Mouse (Mus musculus) cortical plate, adult 2 months (tissue): ENCODE data around the gene Prkcz. TPM values are rescaled to one million over a fixed set of nuclear protein-coding genes. Genes with fewer than 3 reads are reported as not detected.
A peak's percentile ranks its signal among the peaks of the same experiment; 100 is the strongest.

Experiments
- H3K27ac ChIP-seq: fragments of 200-500 bp; 2 replicates; pipeline ENCODE4 v1.5.1; 2012; ENCODE audit warnings: low read length, control low read depth, inconsistent platforms; ENCODE audit not compliant: insufficient read depth
- H3K4me1 ChIP-seq: fragments of 200-500 bp; 2 replicates; pipeline ENCODE4 v1.6.1; 2011; ENCODE audit warnings: low read length; ENCODE audit not compliant: control insufficient read depth, insufficient read depth
- H3K4me3 ChIP-seq: fragments of 200-500 bp; 2 replicates; pipeline ENCODE4 v1.5.1; 2011; ENCODE audit warnings: mild to moderate bottlenecking, low read length, control low read depth; ENCODE audit not compliant: insufficient read depth
- CTCF ChIP-seq: fragments of 200-500 bp; IDR thresholded peaks from 2 replicates; pipeline ENCODE4 v1.5.1; 2011; ENCODE audit warnings: mild to moderate bottlenecking, control low read depth, low read length; ENCODE audit not compliant: insufficient read depth; ENCODE audit errors: extremely low read depth
- POLR2A ChIP-seq: fragments of 200-500 bp; IDR thresholded peaks from 2 replicates; pipeline ENCODE4 v1.6.1; 2011; ENCODE audit warnings: mild to moderate bottlenecking, low read length, control low read depth; ENCODE audit not compliant: insufficient read depth; ENCODE audit errors: extremely low read depth
- polyA plus RNA-seq: library from polyadenylated mRNA; depleted of rRNA; stranded (reverse); fragments of >200 nt; gene quantifications from 2 replicates; pipeline ENCODE4 v1.2.3, GENCODE M21; 2012

Gene Prkcz
- polyA plus RNA-seq, 1 experiment = 315 TPM

DNA sequence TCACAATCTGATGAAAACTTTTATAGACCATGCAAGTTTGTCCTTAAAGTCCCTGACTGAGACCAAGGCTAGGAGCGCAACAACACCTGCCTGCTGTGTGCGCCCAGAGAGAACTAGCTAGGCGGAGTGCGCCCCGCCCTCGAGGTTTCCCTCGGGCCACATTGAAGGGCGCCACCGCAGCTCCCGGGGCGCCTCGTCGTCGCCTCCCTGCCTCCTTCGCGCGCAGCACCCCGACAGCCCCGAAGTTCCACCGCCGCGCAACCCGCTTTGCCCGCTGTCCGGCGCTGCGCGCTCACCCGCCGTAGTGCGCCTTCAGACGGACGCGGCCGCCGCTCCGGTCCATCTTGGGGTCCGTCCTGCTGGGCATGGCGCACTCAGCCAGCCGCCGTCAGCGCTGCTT is 305 bp downstream of the Prkcz start:
- H3K4me3 ChIP-seq = peak overlapping the region; percentile 24; the same call in 1 of the 2 replicates
- no peaks in the 10 kb centered on the region for H3K4me1 ChIP-seq
- no peak for TF ChIP-seq CTCF
- no peak for TF ChIP-seq POLR2A
- no peak overlapping the region for H3K27ac ChIP-seq

GRCm38 (mm10) chr4:155359560-155360464 is 1.3 kb downstream of the Prkcz start:
- TF ChIP-seq POLR2A (no peak), CTCF (no peak)
- Histone ChIP-seq H3K4me1 (no peaks in the 10 kb centered on the region), H3K4me3 (no peak overlapping the region), H3K27ac (no peak overlapping the region)

GRCm38 (mm10) chr4:155357601-155358000 is 3.6 kb downstream of the Prkcz start:
- Histone ChIP-seq H3K27ac (no peak overlapping the region), H3K4me1 (no peaks in the 10 kb centered on the region), H3K4me3 (no peak overlapping the region)
- TF ChIP-seq POLR2A (no peak), CTCF (peak; percentile 40; the same call in 1 of the 2 replicates)

DNA sequence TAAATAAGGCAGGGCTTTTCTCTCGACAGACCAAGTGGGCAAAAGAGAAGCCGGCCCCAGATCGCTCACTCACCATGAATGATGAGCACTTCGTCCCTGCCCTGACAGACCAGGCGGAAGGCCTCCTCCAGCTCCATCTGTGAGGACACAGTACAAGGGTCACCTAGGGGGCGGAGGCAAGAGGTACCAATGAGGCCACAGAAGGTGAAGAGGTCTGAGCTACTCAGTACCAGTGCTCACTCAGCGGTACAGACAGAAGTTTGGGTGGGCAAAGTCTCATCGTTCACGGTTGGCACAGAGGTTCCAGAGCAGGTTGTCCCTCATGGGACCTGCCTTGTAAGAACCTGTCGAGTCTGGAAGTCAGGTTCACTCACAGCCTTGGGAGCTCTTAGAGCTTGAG is 4.8 kb downstream of the Prkcz start:
- no peak overlapping the region for H3K27ac ChIP-seq
- H3K4me3 ChIP-seq = no peak overlapping the region
- H3K4me1 ChIP-seq = no peaks in the 10 kb centered on the region
- TF ChIP-seq CTCF (no peak), POLR2A (no peak)

DNA sequence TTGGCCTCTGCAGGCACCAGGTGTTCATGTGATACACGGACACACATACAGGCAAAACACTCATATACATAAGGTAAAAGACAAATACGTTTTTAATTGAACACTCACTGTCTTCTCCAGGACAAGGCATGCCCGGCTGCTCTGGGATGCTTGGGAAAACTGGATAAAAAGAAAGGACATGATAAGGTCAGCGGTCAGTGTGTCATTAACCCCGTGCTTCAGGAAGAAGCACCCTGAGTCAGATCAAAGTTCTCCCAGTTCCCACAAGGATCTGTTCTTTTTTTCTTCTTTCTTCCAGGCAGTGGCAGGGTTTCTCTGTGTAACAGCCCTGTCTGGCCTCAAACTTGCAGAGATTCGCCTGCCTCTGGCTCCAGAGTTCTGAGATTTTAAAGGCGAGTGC is 6.6 kb downstream of the Prkcz start:
- no peaks in the 10 kb centered on the region for H3K4me1 ChIP-seq
- TF ChIP-seq POLR2A (no peak), CTCF (no peak)
- no peak overlapping the region for H3K27ac ChIP-seq
- no peak overlapping the region for H3K4me3 ChIP-seq

- no peaks in the 10 kb centered on the region for H3K4me1 ChIP-seq
- no peak overlapping the region for H3K4me3 ChIP-seq
- no peak for TF ChIP-seq CTCF
- TF ChIP-seq POLR2A = no peak
- H3K27ac ChIP-seq = no peak overlapping the region
Observed at GRCm38 (mm10) chr4:155354035-155354434, 7.1 kb downstream of the Prkcz start.

DNA sequence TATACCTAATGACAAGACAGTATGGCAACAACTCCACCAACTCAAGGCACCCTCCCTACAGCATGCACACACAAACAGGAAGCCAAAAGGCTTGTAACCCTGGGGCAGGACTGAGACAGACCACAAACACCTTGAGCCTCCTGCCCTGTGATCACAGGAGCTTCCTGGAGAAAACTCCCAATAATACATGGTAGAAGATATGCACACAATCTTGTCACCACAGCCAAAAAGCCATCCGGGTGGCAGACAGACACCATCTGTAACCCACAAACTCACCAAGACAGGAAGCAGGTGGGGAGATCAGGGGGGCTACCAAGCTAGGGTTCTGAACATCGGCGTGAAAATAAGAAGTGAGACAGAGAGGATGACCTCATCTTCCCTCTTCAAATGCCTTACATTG is 8.6 kb downstream of the Prkcz start:
- TF ChIP-seq POLR2A (no peak), CTCF (no peak)
- no peaks in the 10 kb centered on the region for H3K4me1 ChIP-seq
- no peak overlapping the region for H3K27ac ChIP-seq
- no peak overlapping the region for H3K4me3 ChIP-seq

DNA sequence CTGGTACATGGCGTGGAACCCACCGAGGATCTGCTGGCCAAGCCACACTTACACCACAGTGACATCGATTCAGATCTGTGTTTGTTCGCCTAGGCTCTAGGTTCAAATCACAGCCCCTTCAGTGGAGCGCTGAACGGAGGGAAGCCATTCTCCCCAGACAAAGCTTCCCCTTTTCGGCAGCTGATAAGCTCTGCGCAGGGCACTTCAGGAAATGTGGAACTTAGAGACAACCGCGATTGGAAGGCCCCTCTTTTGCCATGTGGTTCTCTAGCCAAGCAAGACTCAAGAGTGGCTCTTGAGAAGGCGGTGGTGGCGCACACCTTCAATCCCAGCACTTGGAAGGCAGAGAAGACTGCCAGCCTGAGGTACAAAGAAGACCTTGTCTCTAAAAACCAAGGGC is 14.8 kb downstream of the Prkcz start:
- TF ChIP-seq POLR2A = no peak
- TF ChIP-seq CTCF = no peak
- Histone ChIP-seq H3K4me1 (peaks cover 7% of the 10 kb centered on the region), H3K4me3 (peak overlapping the region; percentile 91; the same call in 1 of the 2 replicates), H3K27ac (0 out of 2 replicates have a peak overlapping the region, but pooled peaks have one; percentile 86)

DNA sequence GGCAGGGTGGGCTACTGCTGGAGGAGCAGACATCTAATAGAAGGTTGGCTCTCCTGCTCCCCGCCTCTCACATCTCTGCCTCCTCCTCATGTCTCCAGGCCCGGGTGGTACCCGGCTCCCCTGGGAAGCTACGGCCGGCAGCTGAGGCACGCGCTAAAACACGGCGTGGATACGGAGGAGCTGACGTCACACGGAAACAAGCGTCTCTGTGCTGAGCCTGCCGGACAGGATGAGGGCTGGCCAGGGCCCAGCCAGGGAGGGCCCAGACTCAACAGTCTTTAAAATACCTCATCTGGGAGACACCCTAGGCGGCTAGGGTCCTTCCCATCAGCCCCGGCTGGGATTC is 15.6 kb downstream of the Prkcz start:
- H3K27ac ChIP-seq = peak overlapping the region; percentile 86
- H3K4me3 ChIP-seq = peak overlapping the region; percentile 91
- peaks cover 8% of the 10 kb centered on the region for H3K4me1 ChIP-seq
- TF ChIP-seq CTCF (no peak), POLR2A (peak; percentile 84)
